Mouse (Mus musculus) ES-Bruce4 (cell line): Measurements from ENCODE around the gene Syncrip.
"Not testable (repeated sequence)": the region's sequence is repeated elsewhere in the genome, so short reads cannot be mapped to it uniquely, and the experiment has no call there.

Source experiments
- CTCF ChIP-seq: IDR thresholded peaks from one replicate; pipeline ENCODE4 v1.8.1; 2011; ENCODE audit warnings: low read depth, low read length
- EP300 ChIP-seq: IDR thresholded peaks from 2 replicates; pipeline ENCODE4 v1.6.1; 2011; ENCODE audit warnings: low read depth, low read length; ENCODE audit not compliant: insufficient read depth
- POLR2A ChIP-seq: IDR thresholded peaks from one replicate; pipeline ENCODE4 v1.8.1; 2011; ENCODE audit warnings: low read length; ENCODE audit not compliant: insufficient read depth

DNA sequence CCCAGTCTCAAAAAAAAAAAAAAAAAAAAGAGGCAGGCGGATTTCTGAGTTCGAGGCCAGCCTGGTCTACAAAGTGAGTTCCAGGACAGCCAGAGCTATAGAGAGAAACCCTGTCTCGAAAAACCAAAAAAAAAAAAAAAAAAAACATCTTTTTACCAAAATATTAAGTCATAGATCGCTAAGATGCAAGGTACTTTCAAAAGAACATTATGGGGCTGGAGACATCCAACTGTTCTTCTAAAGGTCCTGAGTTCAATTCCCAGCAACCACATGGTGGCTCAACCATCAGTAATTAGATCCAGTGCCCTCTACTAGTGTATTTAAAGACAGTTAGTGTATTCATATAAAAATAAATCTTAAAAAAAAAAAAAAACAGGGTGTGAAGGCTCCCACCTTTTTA lies 21.4 kb downstream of the Syncrip start:
- TF ChIP-seq POLR2A, EP300, CTCF: not testable (repeated sequence)
